Mouse (Mus musculus): ENCODE measurements around the gene Rxra.
A peak's percentile ranks its signal among the peaks of the same experiment; 100 is the strongest.

Gene Rxra

GRCm38 (mm10) chr2:27769701-27770100 lies 93.5 kb downstream of the Rxra start:
- DNase-seq = no peak

DNA sequence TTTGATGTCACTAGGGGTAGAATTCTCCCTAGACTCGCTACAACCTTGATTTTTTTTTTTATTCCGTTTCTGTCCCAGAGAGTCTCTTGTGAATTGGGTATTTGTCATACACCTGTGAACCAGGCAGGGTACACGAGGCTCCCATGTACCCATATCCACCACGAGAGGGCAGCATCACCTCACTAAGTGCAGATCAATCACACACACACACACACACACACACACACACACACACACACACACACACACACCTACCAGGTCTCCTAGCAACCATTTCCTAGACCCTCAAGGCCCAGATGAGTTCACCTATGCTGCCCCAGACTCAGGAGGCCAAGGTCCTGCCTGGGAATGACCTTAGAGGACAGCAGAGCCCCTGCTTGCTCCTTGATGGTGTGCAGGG lies 94.0 kb downstream of the Rxra start:
- DNase-seq = peak; percentile 42

DNA sequence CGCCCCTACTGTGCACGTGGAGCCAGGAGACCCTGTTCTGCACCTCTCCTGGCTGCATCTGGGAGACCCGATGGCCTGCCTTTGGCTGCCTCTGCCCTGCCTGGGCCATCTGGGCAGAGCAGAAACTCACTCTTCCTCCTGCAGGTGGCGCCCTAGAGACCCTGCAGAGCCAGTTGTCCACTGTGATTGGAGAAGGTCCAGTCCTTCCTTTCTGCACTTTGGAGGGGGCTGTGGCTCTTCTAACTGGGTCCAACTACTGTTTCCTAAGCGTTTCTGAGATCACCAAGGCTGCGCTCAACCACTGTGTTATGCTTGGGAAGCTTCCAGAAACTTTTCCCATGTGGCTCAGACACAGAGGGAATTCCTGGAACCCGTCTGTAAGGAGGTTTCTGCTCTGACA lies 95.7 kb downstream of the Rxra start:
- peak; percentile 52 for DNase-seq

GRCm38 (mm10) chr2:27772841-27773388 lies 96.7 kb downstream of the Rxra start:
- DNase-seq = no peak

GRCm38 (mm10) chr2:27773980-27774730 lies 97.9 kb downstream of the Rxra start:
- DNase-seq = no peak

DNA sequence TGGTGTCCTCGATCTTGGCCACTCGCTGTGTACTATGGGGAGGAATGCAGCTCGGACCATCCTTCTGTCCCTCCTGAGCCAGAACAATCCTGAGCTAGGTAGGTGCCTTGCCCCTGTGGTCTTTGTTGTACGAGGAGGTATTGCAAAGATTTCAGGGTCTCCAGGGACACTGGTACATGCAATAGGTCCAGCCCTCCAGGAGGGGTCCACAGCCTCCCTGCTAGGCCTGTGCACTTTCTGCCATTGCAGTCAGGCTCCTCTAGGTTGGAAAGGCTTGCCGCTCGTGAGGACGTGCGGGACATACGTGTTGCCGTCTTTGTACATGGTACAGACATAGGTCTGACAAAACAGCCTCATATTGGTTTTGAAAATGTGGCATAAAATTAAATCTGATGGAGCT lies 98.8 kb downstream of the Rxra start:
- DNase-seq = no peak

DNA sequence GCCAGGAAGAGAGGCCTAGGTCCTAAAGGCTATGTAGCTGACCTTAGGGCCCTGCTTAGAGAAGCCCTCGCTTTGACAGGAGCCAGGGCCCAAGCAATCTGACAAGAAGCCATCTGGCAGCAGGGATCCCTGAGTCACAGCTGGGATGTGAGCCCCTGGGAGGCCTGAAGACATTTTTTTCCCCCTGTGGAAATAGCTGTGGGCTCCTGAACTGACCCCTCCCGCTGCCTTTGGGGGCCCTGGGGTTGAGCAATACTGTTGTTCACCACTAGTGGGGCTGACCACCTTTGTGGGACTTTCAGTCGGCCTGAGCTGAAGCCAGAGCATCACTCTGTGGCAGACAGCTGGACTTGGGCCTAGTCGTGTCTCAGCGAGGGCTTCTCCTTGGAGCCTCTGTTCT lies 99.4 kb downstream of the Rxra start:
- no peak for DNase-seq

DNA sequence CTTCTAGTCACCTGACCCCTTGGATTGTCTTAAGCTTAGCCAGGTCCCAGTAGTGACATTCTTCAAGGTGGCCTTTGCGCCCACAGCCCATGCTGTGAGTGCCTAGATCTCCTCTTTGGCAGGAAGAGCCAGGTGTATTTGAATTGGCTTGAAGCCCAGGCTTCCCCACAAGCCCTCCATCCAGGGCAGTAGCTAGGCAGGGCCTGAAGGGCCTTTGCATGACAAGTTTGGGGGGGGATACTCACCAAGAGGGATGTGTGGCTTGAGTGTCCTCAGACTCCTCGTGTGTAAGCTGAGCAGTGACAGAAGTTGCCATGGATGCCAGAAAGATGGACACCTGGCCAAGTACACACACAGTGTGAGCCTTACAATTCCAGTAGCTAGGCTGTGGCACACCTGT lies 101.5 kb downstream of the Rxra start:
- DNase-seq = no peak

DNA sequence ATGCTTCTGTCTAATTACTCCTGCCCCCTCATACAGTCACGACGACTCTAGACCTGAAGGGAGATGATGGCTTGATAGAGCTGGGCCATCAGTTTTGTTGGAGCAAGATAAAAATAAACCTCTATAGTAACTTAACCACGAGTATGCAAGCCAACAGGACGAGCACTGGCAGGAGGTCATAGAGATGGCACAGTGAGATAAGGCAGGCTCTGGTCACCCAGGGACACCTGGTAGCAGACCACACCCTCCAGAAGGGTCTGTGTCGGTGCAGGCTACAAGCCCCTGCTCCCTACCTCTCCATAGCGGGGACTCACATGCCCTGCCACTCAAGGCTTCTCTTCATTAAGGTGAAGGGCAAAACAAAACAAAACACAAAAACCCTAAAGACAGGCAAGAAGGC lies 102.0 kb downstream of the Rxra start:
- DNase-seq = no peak

DNA sequence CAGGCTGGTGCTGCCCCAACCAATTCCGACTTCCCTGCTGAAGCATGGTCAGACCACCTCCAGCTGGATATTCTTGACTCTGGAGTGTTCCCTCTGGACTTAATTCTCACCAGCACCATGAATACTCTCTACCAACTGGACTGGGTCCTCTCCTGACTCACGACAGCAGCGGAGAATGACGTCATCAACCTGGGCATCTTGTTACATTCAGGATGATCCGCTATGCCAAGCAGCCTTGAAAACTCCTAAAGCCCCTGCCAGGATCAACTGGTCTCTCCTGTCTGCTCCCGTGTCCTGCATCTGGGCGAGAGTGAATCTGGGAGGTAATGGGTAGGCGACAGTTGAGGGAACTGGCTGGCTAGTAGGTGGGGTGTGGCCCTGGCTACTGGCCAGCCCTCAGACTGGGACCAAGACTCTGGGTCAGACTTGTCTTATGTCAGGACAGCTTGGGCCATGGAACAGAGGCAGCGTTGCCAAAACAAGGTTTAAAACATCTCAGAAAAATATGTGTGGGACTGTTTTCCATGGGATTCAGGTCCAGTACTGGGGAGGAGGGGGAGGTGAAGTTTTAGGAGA lies 103.1 kb downstream of the Rxra start:
- DNase-seq = no peak

DNA sequence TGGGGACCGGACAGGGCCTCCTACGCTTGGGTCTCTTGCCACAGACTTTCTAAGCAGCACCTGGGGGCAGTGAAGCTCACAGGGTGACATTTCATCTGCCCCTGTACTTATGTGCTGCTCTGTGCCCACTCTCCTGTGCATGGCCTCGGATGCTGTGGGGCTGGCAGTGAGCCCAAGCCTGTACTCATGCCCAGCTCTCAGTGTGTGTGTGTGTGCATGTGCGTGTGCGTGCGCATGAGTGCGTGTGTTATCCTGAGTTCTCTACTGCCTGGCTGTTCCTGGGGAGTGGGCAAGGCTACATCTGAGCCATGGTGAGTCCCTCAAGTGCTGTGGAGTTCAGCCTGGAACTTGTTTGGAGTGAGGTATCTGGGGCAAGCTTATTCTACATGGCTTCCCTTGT lies 103.9 kb downstream of the Rxra start:
- no peak for DNase-seq

- no peak for DNase-seq
These were observed 109.1 kb downstream of the Rxra start for GRCm38 (mm10) chr2:27785363-27785762.

DNA sequence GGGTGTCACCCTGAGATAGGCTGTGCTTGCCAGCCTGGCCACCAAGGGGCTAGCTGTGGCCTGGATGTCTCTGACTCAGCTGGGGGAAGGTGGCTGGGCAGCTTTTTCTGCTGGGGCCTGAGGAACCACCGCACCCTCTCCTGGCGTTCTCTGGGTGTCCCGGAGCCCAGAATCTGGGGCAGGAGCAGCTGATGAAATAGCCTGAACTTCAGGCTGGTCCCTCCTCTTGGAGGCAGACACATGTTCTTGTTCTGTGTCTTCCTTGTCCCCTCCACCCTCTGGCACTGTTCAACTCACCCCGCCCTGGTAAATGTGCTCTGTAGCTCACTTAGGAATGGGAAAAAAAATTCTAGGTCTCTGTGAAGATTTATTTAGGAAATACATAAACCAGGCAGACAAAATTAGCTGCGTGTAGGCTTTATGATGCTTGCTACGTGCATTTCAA lies 109.8 kb downstream of the Rxra start:
- DNase-seq = no peak

DNA sequence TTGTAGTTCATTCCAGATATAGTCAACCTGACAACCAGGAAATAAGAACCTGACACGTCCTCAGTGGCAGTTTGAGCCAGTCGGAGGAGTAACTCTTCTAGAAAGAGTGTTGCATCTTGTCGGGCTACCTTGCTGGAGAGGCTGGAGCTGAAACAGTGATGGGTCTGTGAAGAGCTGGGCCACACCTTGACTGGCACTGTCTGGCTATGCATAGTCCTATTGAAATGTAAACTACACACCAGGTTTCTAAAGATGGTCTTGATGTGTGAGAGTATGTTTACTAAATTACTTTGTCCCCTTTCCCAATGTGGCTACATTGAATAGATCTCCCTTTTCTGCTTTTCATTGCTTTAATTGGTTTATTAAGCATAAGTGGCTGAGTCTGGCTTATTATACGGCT lies 115.3 kb downstream of the Rxra start:
- DNase-seq = no peak

DNA sequence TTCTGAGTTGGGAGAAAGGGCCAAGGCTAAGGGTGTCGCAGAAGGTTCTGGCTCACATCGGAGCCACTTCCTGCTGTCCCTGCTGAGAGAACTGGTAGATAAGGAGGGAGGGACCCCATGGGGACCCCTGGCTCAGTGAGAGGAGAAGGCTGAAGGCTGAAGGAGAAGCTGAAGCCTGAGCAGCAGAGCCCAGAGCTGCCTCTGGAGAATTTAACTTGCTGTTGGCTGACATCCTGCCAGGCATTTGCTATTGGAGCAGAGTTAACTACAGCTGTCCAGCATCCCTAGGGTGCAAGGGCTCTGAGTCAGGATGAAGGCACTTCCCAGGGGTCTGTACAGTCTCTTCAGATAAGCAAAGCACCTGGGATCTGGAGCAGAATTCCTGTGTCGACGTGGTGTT lies 122.8 kb downstream of the Rxra start:
- DNase-seq = no peak

DNA sequence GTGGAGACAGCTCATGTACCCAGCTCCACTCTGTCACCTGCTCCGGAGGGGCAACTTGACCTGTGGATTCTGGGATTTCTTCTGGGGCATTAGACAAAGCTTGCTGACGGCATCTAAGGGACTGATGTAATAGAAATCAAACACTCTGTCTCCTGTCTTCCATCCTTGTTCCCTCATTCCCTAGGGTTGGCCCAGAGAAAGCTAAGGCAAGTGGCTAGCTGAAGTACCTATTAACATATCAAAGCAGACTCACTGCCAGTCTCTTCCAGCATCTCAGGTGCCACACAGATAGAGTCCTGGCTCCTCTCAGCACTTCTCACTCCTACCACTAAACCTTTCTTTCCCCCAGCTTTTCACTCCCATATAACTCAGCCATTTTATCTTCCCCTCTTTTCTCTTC lies 124.8 kb downstream of the Rxra start:
- no peak for DNase-seq

GRCm38 (mm10) chr2:27802493-27802892 lies 126.3 kb downstream of the Rxra start:
- DNase-seq = no peak

GRCm38 (mm10) chr2:27806691-27807090 lies 130.5 kb downstream of the Rxra start:
- DNase-seq = no peak

- DNase-seq = no peak
These were observed 131.4 kb downstream of the Rxra start for GRCm38 (mm10) chr2:27807684-27808083.

DNA sequence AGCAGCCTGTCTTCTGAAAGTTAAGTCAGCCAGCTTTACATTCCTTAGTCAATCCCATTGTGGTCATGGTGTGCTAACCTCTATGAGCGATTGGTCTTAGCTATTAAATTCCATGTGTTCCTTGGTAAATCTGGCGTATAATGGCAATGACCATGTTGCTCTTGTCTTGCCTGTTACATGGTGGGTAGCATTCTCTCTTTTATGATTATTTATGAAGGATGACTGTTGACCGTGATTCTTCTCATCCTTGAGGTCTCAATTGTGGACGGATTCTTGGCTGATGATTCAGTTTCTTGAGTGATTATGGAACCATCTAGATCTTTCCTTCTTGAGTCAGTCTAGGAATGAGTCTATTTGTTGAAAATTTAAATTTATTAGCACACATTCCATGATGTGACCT lies 133.7 kb downstream of the Rxra start:
- no peak for DNase-seq

Data from cerebellum, adult 11 months (tissue).